Mouse (Mus musculus): Measurements from ENCODE around the gene Frmpd3.
"Not testable (repeated sequence)": the region's sequence is repeated elsewhere in the genome, so short reads cannot be mapped to it uniquely, and the experiment has no call there.

Gene Frmpd3

GRCm38 (mm10) chrX:140341656-140342392 is at the start of gene Frmpd3:
TSS of gene Frmpd3 (plus strand) at chrX:140342263.
- no peak for DNase-seq (ENCODE audit: low spot score)

DNA sequence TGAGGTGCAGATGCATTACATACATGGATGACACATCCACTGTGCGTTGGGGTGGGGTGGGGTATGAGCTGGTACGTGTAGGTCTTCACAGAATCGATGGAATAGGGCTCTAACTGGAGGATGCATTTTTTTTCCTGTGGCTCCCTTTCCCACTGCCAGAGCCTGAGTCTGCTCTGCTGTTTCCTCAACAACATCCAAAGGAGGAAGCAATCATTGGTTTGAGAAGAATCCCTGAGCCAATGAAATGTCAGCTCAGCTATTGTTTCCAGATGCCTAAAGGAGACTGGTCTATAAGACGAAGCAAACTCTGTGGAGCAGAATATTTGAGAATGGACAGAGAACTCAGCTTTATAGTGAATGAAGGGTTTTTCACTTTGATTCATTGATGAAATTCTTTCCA is 38.3 kb upstream of the Frmpd3 start:
- no peak for DNase-seq (ENCODE audit: low spot score)

- no peak for DNase-seq (ENCODE audit: low spot score)
These were observed 36.4 kb upstream of the Frmpd3 start for GRCm38 (mm10) chrX:140305652-140306051.

DNA sequence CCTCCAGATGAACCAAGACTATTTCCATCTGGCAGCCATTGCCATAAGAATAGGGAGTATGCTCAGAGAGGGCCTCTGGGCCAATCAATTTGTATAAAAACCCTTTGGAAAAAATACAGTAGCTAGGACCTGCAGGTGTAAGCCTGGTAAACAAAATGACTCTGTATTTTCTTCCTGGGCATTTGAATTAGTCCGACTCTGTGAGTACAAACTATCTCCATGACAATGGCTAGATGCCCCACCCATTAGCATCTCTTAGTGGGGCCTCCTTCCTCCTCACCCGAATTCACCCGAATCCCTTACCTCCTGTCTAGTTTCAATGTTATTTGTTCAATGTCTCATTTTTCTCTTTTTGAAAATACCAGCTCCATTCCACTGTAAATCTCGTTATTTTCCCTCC is 24.1 kb upstream of the Frmpd3 start:
- no peak for DNase-seq (ENCODE audit: low spot score)

DNA sequence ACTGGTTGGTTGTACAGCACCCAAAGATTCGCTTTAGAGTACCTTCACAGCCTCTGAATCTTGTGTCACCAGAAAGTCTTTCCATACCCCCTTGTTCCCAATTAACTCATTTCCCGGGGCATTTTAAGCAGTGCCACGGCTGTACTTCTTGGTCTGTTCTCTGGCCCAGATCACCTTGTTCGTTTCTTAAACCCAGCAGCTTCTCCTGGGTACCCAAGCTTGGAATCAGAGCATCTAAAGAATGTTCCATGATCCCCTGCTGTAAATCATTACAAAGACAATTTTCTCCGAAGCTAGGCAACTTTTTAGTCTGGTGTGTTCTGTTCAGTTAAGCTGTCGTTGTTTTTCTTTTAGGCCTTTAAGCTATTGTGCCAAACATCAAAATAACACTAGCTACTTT is 22.9 kb upstream of the Frmpd3 start:
- DNase-seq (ENCODE audit: low spot score) = no peak

DNA sequence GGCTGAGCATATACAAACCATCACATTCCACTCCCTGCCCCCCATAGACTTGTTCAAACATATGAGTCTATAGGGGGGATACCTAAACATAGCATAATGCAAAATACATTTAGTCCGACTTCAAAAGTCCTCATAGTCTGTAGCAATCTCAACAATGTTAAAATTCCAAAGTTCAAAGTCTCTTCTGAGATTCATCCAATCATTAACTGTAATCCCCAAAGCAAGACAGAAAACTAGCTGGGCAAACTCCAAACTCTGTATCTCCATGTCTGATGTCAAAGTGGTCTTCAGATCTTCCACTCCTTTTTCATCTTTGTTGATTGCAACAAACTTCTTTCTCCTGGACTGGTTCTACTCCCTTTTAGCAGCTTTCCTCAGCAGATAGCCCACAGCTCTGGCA is 21.4 kb upstream of the Frmpd3 start:
- DNase-seq (ENCODE audit: low spot score) = not testable (repeated sequence)

- DNase-seq (ENCODE audit: low spot score) = no peak
These were observed 515 bp downstream of the Frmpd3 start for GRCm38 (mm10) chrX:140342393-140343163.

DNA sequence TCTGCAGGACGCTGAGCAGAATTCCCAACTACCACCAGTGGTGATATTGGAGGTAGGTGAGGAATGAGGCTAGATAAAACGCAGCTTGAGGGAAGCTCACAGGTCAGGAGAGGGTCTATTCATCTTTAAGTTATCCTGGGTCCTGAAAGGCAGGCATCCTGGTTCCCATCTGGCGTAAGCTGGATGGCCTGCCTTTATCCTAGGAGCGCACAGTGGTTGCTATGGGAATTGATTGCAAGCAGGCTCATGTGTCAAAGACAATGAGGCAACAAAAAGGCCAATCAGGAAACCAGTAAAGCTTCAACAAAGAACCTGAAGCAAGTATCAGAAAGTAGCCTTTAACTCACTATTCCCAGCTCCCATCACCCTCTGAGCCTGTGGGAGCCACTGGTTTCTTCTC is 33.6 kb downstream of the Frmpd3 start:
- no peak for DNase-seq (ENCODE audit: low spot score)

GRCm38 (mm10) chrX:140399986-140400385 is 57.9 kb downstream of the Frmpd3 start:
- DNase-seq (ENCODE audit: low spot score) = no peak

- no peak for DNase-seq (ENCODE audit: low spot score)
These were observed 60.8 kb downstream of the Frmpd3 start for GRCm38 (mm10) chrX:140402904-140403303.

DNA sequence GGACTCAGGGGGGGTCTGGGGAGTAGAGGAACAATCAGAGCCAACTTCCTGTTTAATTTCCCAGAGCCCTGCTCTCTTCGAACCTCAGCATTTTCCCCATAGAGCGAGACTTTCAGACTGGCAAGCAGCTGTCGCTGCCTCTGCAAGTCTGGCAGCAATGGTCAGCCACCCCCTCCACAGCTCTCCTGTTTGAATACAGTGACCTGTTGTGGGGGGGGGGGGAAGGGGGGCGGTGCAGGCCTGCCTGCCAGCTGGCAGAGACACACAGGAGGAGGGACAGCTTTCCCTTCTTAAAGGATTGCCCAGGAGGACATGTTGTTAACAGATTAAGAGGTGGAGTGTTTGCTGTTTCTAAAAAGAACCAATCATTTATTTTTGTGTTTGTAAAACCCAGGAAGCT is 64.0 kb downstream of the Frmpd3 start:
- DNase-seq (ENCODE audit: low spot score) = no peak

- no peak for DNase-seq (ENCODE audit: low spot score)
These were observed 64.4 kb downstream of the Frmpd3 start for GRCm38 (mm10) chrX:140406501-140406900.

DNA sequence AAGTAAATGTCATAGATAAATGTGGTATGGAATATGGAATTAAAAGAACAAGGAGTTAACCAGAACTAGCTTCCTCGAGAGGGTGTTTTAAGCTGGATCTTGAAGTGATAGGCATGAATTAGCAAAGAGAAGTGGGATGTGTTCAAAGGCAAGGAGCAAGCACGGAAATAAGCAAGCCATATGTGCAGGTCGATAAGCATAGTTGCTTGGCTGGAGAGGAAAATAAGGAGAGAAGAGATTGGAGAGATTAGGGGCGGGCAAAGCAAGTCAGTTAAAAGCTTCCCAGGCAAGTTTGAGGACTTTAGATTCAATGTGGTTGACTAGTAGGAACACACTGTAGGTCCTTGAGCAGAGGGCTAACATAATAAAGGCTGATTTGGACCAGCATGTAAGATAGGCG is 65.5 kb downstream of the Frmpd3 start:
- DNase-seq (ENCODE audit: low spot score) = no peak

DNA sequence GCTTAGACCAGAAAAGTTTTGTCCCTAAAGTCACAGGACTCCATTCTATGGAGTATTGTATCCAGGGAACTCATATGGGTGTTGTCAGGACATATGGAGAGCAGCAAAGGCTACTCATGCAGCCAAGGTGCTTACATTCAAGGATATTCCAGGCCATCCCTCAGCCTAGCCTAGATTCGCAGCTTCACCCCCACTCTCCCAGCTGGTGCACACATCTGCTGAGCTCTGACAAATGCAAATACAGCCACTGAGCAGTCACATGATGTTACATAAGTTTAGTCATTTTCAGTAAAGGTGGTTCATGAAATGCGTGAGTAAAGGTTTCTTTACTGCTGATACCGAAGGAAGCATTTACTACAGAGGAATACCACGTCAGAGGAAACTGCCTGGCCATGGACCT is 76.4 kb downstream of the Frmpd3 start:
- no peak for DNase-seq (ENCODE audit: low spot score)

GRCm38 (mm10) chrX:140427124-140427523 is 85.1 kb downstream of the Frmpd3 start:
- no peak for DNase-seq (ENCODE audit: low spot score)

GRCm38 (mm10) chrX:140428252-140428651 is 86.2 kb downstream of the Frmpd3 start:
- DNase-seq (ENCODE audit: low spot score) = no peak

DNA sequence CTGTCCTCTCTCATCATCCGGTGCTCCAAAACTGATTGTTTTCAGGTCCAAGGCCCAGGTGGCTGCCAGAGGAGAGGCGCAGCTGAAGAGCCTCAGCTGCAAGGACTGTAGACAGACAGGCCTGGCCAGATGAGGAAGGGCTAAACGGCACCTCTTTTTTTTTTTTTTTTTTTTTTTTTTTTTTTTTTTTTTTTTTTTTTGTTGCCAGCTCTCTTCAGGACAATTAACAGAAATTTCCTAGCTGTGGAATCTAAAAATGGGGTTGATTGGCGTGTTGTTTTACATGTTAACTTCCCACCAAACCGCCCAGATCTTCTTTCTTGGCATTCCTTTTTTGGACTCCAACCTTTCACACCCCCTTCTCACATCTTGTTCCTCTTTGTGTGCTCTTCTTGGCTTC is 87.9 kb downstream of the Frmpd3 start:
- DNase-seq (ENCODE audit: low spot score) = no peak

DNA sequence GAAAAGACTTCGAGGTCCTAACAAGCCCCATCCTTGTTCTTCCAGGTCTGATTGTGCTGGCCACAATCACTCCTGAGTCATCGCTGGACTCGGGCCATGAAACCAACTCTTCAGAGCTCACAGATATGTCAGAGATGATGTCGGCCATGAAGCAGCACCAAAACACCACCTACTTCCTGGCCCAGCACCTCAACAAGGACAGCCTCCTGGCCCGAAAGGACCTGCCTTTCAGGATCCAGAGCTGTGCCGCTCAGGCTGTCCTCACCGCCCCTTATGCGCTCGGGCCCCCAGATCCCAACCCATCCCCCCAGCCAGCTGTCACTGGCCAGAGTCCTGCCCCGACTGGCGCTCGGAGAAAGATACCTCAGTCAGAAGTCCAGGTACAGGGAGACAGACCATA is 88.4 kb downstream of the Frmpd3 start:
- DNase-seq (ENCODE audit: low spot score) = no peak

DNA sequence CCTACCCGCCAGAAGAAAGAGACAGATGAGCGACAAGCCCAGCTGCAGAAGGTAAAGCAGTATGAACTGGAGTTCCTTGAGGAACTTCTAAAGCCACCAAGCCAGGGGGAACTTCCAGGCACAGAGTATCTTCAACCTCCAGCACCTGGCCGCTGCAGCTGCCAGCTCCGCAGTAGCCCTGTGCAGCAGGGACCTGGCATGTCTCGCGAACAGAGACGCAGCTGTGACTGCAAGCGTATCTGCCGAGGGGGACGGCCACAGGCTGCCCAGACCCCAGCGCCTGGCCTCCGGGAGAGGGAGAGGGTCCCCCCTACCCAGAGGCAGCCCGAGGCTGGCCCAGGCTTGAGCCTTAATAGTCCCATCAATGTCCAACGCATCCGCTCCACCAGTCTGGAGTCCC is 89.9 kb downstream of the Frmpd3 start:
- no peak for DNase-seq (ENCODE audit: low spot score)

GRCm38 (mm10) chrX:140432786-140433185 is 90.7 kb downstream of the Frmpd3 start:
- no peak for DNase-seq (ENCODE audit: low spot score)

GRCm38 (mm10) chrX:140437906-140438305 is 95.8 kb downstream of the Frmpd3 start:
- DNase-seq (ENCODE audit: low spot score) = no peak

GRCm38 (mm10) chrX:140445551-140445950 is 103.5 kb downstream of the Frmpd3 start:
- no peak for DNase-seq (ENCODE audit: low spot score)

GRCm38 (mm10) chrX:140450071-140450470 is 108.0 kb downstream of the Frmpd3 start:
- no peak for DNase-seq (ENCODE audit: low spot score)
